Mouse (Mus musculus) T-helper 17 cell (primary cell): ENCODE data around the gene Rhbdf2.

Experiments used
- in situ Hi-C, 2 experiments: fragments of 300-600 bp; cut with MboI, MseI; formaldehyde crosslinking; loops; 1 replicate in 1 of 2; 2 replicates in 1 of 2; pipeline ENCODE4 v1.15.1; 2025; ENCODE audit warnings: high pct_unique_total_duplicates in 2 of 2

The Rhbdf2 gene

DNA sequence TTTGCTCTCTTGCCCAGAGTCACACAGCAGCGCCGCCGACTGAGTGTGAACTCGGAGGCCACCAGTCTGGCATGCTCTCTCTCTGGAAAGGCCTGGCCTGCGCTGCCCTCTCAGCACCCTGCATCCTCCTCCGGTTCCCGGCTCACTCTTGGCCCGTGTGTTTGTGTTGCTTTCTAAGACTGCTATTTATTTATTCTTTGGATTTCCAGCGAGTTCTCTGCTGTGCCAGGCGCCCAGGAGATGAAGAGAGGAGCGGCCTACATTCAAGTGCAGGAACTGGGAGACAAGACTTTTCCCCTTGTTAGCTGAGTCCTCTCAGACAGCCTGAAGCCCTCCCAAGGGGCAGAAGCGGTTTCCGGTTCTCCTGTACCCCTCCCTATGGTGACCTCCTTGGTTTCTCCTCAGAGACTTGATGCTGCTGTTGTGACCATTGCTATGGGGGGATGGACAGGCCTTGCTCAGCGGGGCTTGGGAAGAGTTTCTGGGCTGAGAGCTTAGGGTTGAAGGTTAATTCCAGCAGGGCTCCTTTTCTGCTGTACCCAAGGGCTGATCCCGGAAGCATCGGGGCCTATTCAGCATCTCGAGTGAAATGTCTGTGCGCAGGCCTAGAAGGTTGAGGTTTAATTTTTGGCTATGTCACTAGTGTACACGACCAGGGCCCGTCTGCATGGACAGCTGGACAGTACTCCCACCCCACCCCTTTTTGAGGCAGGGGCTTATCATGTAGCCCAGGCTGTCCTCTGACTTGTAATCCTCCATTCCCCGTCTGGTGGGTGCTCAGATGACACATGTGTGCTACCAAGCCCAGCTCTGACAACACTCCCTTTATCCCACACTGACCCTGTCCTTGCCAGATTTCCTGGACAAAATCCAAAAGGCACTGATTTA is 17.6 kb upstream of the Rhbdf2 start:
- in situ Hi-C loops = loop anchor here (5.0 kb wide), 3 partner anchors 43 to 163 kb away; no protein-coding TSS in a partner anchor

DNA sequence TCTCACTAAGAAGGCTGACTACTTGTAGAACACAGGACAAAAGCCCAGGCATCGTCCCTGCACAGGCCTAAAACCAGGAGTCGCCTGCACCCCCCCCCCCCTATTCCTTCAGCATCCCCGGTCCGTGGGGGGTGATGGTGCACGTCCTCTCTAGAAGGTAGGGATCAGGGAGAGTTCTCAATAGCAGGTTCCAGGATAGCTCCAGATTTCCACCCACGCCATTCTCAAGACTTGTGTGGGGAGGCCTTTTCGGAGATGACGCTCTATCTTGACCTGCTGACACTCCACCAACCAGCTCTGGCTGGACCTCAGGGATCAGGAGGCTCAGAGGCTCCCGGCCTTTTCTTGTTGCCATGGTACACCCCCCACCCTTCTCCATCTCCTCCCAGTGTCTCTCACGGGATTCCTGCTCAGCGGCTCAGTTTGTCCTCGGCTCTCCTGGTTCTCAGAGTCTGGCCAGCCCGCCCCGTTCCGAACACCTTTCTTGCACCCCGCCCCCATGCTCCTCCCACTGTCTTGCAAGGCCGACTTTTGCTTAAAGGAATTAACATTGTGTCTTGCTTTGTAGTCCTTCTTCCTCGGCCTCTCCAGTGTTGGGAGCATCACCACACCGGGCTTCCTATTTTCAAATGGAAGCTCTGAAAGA is 16.9 kb upstream of the Rhbdf2 start:
- in situ Hi-C loops = loop anchor here in 1 of 2 experiments (5.0 kb wide), 1 partner anchor 44 kb away; no protein-coding TSS in a partner anchor

DNA sequence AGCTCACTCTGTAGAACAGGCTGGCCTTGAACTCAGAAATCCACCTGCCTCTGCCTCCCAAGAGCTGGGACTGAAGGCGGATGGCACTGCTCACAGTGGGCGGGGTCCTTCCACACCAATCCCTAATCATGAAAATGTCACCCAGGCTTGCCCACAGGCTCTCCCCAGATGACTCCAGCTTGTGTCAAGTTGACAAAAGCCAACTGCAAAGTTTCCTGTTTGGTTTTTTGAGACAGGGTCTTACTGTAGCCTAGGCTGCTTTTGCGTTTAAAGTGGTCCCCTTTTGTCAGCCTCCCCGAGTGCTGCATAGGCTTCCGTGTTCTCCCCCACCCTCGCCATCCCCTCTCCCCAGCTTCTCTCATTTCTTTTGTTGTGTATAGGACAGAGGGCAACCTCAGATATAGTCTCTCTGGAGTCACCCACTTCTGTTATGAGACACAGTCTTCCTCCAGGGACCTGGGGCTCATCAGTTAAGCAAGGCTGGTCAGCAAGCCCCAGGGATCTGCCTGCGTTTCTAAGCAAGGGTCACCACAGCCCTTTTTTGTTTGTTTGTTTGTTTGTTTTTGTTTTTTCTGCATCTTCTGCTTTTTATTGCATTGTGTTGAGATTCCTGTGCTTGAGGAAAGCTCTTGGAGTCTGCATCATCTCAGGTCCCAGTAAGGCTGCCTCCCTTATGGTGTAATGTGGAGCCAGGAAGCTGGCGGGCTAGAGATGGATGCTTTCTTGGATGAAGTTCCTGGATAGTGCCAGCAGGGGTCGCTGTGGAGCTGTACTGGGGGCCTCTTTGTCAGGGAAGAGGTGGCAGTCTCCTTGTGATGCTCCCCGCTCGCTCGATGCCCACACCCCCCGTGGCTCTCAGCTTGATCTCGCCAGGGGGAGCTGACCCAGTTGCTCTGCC is 16.1 kb upstream of the Rhbdf2 start:
- in situ Hi-C loops = loop anchor here in 1 of 2 experiments (5.0 kb wide), 1 partner anchor 44 kb away; no protein-coding TSS in a partner anchor

DNA sequence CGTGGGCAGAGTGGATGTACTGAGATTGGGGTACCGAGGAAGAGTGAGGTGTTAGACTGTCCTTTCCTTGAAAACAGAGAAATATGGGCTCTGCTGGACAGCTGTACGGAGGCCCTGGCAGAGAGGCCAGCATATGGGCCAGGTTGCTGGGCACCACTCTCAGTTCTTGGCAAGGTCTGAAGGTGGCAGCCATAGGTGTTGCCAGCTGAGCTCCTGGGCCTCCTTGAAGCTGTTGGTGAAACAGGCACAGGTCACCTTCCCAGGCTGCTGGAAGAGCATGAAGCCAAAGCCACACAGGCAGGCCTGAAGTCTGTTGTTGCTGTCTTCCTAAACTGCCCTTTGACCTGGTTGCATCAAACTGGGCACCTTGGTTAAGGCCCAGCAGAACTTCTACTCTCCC is 14.9 kb upstream of the Rhbdf2 start:
- in situ Hi-C loops = loop anchor here in 1 of 2 experiments (5.0 kb wide), 1 partner anchor 46 kb away; no protein-coding TSS in a partner anchor

- in situ Hi-C loops = loop anchor here in 1 of 2 experiments (5.0 kb wide), 1 partner anchor 46 kb away; no protein-coding TSS in a partner anchor
Observed at GRCm38 (mm10) chr11:116641168-116641567, 14.3 kb upstream of the Rhbdf2 start.

GRCm38 (mm10) chr11:116636607-116637006 is 9.8 kb upstream of the Rhbdf2 start:
- in situ Hi-C loops = loop anchor here in 1 of 2 experiments (5.0 kb wide), 1 partner anchor 106 kb away; no protein-coding TSS in a partner anchor

- in situ Hi-C loops = no loop called here
Observed at GRCm38 (mm10) chr11:116632962-116633361, 6.1 kb upstream of the Rhbdf2 start.

DNA sequence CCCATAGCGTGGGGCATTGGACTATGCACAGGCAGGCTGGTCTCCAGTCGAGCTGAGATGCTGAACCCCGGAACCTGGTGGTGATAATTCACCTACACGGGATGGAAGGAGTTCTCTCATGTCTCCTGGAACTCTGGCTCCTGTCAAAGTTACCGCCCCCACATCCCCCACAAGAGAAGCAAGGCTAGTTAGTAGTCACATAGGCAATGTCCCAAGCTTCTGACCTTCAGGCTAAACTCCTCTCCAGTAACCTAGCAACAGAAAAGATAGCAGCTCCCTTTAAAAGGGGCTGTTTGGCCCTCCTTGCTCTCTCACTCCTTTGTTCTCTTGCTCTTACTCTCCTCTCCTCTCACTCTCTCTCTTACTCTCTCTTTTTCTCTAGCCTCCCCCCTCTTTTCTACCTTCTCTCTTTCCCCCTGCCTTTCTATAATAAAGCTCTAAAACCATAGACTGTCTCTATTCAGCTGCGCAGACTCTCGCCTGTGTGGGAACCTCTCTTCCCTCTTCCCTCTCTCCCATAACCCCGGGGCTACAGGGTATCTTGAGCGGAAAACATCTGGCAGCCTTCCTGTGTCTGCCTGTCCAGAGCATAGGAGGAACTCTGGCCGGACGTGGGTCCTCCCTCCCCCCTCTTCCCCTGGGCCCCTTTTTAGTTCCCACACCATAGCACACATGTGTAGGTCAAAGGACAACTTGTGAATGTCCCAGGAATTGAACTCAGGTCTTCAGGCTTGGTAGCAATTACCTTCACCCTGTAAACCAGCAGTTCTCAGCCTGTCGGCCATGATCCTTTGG is 3.5 kb upstream of the Rhbdf2 start:
- in situ Hi-C loops = no loop called here

DNA sequence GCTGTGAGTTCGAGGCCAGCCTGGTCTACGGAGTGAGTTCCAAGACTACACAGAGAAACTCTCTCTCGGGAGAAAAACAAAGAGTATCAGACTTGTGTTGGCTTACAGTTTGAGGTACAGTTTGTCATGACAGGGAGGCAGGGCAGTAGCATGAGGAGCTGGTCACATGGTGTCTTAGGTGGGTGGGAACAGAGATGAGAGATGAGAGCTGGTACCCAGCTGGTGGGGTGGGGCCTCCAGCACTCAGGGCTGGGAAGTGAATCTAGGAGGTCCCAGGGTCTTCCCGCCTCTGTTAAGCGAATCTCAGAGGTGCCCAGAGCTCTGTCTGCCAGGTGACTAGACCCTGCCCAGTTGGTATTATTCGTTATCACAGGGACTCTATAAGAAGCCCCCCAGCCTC is 2.7 kb upstream of the Rhbdf2 start:
- in situ Hi-C loops = loop anchor here in 1 of 2 experiments (5.0 kb wide), 2 partner anchors 37 to 72 kb away; no protein-coding TSS in a partner anchor

GRCm38 (mm10) chr11:116628712-116629111 is 1.9 kb upstream of the Rhbdf2 start:
- in situ Hi-C loops = loop anchor here in 1 of 2 experiments (5.0 kb wide), 2 partner anchors 36 to 71 kb away; no protein-coding TSS in a partner anchor

DNA sequence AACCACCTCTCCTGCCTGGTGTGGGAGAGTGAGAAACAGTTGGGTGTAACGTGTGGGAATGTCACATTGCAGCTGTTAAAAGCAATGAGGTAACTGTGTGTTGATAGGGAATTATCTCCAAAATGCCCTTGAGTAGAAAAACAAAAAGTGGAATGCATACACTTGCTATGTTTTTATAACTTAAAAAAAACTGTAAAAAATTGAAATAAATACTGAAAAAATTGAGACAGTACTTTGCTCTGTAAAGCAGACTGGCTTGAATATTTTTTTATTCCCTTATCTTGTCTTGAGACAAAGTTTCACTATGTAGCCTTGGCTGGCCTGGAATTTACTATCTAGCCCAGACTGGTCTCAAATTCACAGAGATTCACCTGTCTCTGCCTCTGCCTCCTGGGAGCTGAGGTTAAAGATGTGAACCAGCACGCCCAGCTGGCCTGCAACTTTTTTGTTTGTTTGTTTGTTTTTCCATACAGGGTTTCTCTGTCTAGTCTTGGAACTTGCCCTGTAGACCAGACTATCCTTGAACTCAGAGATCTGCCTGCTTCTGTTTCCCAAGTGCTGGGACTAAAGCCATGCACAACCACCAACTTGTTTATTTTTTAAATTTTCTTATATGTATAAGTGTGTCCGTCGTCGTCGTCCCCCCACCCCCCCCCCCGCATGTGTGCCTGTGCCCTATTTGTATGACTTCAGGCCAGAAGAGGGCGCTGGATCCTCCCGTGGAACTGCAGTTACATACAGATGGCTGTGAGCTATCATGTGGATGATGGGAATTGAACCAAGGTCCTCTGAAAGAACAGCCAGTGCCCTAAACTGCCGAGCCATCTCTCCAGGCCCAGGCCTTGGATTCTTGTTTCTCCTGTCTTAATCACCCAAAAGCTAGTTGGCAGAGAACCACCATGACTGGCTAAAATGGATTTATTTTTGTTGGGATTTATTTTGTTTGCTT is 527 bp upstream of the Rhbdf2 start:
- in situ Hi-C loops = loop anchor here in 1 of 2 experiments (5.0 kb wide), 2 partner anchors 35 to 70 kb away; no protein-coding TSS in a partner anchor

GRCm38 (mm10) chr11:116625081-116626000 is 1.5 kb downstream of the Rhbdf2 start:
- in situ Hi-C loops = loop anchor here in 1 of 2 experiments (5.0 kb wide), 2 partner anchors 33 to 68 kb away; no protein-coding TSS in a partner anchor

GRCm38 (mm10) chr11:116624131-116624832 is 2.5 kb downstream of the Rhbdf2 start:
- in situ Hi-C loops = no loop called here

DNA sequence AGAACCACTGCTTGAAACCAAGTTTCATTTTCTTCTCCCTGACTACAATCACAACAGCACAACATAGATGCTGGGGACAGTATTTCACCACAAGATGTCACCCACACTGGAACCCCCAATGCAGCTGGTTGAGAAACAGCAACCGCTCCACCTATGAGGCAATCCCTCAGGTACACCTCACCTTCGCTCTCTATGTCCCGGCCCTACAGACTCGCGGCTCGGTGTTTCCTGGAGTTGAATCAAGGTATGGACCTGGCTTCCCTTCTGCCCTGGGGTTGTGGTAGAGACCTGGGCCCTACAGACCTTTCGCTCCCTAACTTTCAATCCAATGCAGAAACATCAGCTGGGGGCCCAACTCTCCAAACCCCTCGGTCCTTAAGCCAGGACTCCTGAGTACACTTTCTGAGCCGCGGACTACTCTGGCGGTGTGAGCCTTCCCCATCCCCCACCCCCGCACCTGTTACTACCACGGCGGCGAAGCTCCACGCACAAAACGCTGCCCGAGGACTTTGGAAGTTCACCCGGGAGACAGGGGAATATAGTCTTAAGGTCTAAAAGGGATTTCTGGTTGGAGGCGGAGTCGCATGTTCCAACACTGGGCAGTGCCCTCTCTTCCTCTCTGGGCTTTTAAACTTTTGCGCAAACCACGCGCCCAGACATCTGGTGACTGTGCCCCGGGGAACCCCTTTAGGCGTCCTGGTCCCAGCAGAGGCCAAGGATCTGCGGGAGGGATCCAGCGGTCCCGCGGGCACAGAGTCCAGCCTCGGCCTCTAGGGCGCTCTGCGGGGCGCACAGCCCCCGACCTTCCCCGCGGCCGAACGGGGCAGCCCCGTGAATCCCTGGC is 3.3 kb downstream of the Rhbdf2 start:
- in situ Hi-C loops = no loop called here

DNA sequence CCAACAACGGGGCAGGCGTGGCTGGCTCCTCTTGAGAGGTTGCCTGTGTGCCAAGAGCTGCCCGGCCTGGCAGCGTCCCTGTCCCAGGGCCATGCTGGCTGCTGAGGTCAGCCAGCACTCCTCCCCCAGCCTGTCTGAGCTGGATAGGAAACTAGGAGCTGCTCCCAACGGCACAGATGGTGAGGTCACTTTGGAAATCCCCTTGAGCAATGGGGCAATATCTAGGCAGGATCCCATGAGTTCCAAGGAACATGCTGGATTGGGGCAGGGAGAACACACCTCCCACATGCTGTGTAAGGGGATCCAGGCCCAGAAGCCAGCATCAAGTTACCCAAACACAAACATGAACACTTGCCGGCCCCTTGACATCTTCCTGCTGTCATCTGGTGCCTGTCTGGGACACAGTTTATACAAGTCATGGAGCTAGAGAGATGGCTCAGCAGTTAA is 5.5 kb downstream of the Rhbdf2 start:
- in situ Hi-C loops = no loop called here

DNA sequence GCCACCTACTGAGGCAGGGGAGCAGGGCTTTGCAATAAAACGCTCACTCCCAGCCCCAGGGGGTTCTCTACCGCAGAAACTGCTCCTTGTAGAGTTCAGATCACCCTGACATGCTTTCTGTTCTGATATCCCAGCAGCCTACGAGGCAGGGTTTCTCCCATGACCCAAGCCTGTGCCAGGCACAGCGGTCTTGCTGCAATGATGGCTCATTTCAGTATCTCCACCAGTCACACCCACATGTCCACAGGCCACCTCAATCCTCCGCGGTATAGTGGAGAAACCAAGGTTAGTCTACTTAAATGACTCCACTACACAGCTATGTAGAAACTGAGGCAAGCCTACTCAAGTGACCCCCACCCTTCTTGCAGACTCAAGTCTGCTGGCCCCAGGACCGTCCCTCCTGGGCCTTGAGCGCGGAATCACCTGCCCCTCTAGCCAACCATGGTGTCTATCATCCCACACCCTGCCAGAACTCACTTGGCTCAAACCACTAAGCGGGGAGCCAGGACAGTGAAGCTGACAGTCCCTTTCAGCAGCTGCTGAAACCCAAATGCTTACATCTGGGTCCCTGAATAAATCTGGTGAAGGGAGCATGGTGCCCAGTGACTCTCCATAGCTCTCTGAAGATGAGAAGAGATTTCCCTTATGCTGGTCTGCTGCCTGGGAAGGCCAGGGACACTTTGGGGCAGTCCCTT is 6.1 kb downstream of the Rhbdf2 start:
- in situ Hi-C loops = no loop called here
